ENCODE assay signal across 14 mouse cellular contexts in genomic region chr14:29029107-29029469, GRCm38 (mm10). TPM values are rescaled to one million over a fixed set of nuclear protein-coding genes. Genes with fewer than 3 reads are reported as not detected.
DNase-seq lines count a peak whose midpoint lies in the region; ATAC-seq lines count a peak whose summit lies in the region.
"Had no signal": no experiment of that assay in that cellular context is flagged by ENCODE, and none has a peak within 500 bp of the region (broad histone marks: within the 10 kb centered on the region; RNA-seq: fewer than 3 reads in every experiment).

No protein-coding gene starts in this region.

- WGBS in forebrain, embryonic 15.5 days = 59% methylated on average over 2 of the region's 2 CpGs
- WGBS in forebrain, embryonic 10.5 days = 66% methylated on average over 2 of the region's 2 CpGs
- WGBS in hindbrain, embryonic 12.5 days = 38% methylated on average over 2 of the region's 2 CpGs
- 34% methylated on average over 2 of the region's 2 CpGs for WGBS in midbrain, embryonic 13.5 days

- no peak overlapping the region for H3K9ac ChIP-seq in forebrain, embryonic 15.5 days (replicated peaks)
- H3K9ac ChIP-seq in hindbrain, embryonic 12.5 days = no peak overlapping the region
- H3K9ac ChIP-seq in midbrain, embryonic 13.5 days (replicated peaks) = no peak overlapping the region

- no peaks in the 10 kb centered on the region for H3K9me3 ChIP-seq in forebrain, embryonic 15.5 days
- no peaks in the 10 kb centered on the region for H3K9me3 ChIP-seq in forebrain, embryonic 10.5 days
- no peaks in the 10 kb centered on the region for H3K9me3 ChIP-seq in hindbrain, embryonic 12.5 days (replicated peaks)
- H3K9me3 ChIP-seq in midbrain, embryonic 13.5 days = no peaks in the 10 kb centered on the region

- H3K36me3 ChIP-seq in forebrain, embryonic 15.5 days = no peaks in the 10 kb centered on the region
- H3K36me3 ChIP-seq in forebrain, embryonic 10.5 days (replicated peaks) = no peaks in the 10 kb centered on the region
- no peaks in the 10 kb centered on the region for H3K36me3 ChIP-seq in hindbrain, embryonic 12.5 days
- no peaks in the 10 kb centered on the region for H3K36me3 ChIP-seq in midbrain, embryonic 13.5 days

- no peaks in the 10 kb centered on the region for H3K27me3 ChIP-seq in forebrain, embryonic 15.5 days
- peaks cover 32% of the 10 kb centered on the region; the same call in 1 of the 2 replicates for H3K27me3 ChIP-seq in forebrain, embryonic 10.5 days (ENCODE audit: poor library complexity, severe bottlenecking)
- no peaks in the 10 kb centered on the region for H3K27me3 ChIP-seq in hindbrain, embryonic 12.5 days
- no peaks in the 10 kb centered on the region for H3K27me3 ChIP-seq in midbrain, embryonic 13.5 days

- H3K27ac ChIP-seq in forebrain, embryonic 15.5 days (replicated peaks) = peak overlapping the region; percentile 80
- no peak overlapping the region for H3K27ac ChIP-seq in forebrain, embryonic 10.5 days
- peak overlapping the region; percentile 62; the same call in 1 of the 2 replicates for H3K27ac ChIP-seq in hindbrain, embryonic 12.5 days
- no peak overlapping the region for H3K27ac ChIP-seq in midbrain, embryonic 13.5 days
- H3K27ac ChIP-seq: kidney, postnatal 0 days had no signal

- no peak overlapping the region for H3K4me3 ChIP-seq in forebrain, embryonic 15.5 days
- H3K4me3 ChIP-seq in forebrain, embryonic 10.5 days = no peak overlapping the region
- H3K4me3 ChIP-seq in hindbrain, embryonic 12.5 days = no peak overlapping the region
- H3K4me3 ChIP-seq in midbrain, embryonic 13.5 days (replicated peaks) = no peak overlapping the region

- no peak overlapping the region for H3K4me2 ChIP-seq in forebrain, embryonic 15.5 days (replicated peaks)
- no peak overlapping the region for H3K4me2 ChIP-seq in hindbrain, embryonic 12.5 days (replicated peaks)
- H3K4me2 ChIP-seq in midbrain, embryonic 13.5 days (replicated peaks) = no peak overlapping the region

- DNase-seq in forebrain, embryonic 10.5 days (ENCODE audit: extremely low spot score, low spot score) = no peak
- peak; percentile 67 for DNase-seq in embryo, embryonic 11 days
- no peak for DNase-seq in spleen, adult 18-20 months
- DNase-seq in MN1 (ENCODE audit: low spot score) = no peak
- no peak for DNase-seq in kidney, adult 8-10 months
- DNase-seq: adrenal gland, postnatal 10 days; cerebellum, adult 2 months; heart, postnatal 10 days; right cerebral cortex, postnatal 14 days had no signal

- peaks cover 31% of the 10 kb centered on the region for H3K4me1 ChIP-seq in forebrain, embryonic 15.5 days
- peaks cover 19% of the 10 kb centered on the region; the same call in 1 of the 2 replicates for H3K4me1 ChIP-seq in forebrain, embryonic 10.5 days
- H3K4me1 ChIP-seq in hindbrain, embryonic 12.5 days = peaks cover 22% of the 10 kb centered on the region
- peaks cover 36% of the 10 kb centered on the region for H3K4me1 ChIP-seq in midbrain, embryonic 13.5 days (replicated peaks)

- ATAC-seq in forebrain, embryonic 15.5 days (replicated peaks) = peak; percentile 68
- peak; percentile 63 for ATAC-seq in hindbrain, embryonic 12.5 days (ENCODE audit: low FRiP score)
- peak; percentile 63; the same call in 1 of the 2 replicates for ATAC-seq in midbrain, embryonic 13.5 days

RNA-seq across cellular contexts. Expression of gene Lrtm1, which starts 11.1 kb away (rescaled TPM):
- 0.18 and 0.33 TPM in 2 replicates for polyA plus RNA-seq in forebrain, embryonic 15.5 days (2015; fragmentation: Nextera tagmentation; extraction: Ambion mirVana)
- 0.76 and 1.3 TPM in 2 replicates for polyA plus RNA-seq in forebrain, embryonic 10.5 days (2016; fragmentation: Nextera tagmentation; extraction: Ambion mirVana)
- polyA plus RNA-seq in hindbrain, embryonic 12.5 days (2016; fragmentation: Nextera tagmentation; extraction: Ambion mirVana) = 0.49 and 0.86 TPM in 2 replicates
- 0.19 and 0.41 TPM in 2 replicates for polyA plus RNA-seq in midbrain, embryonic 13.5 days (2015; fragmentation: Nextera tagmentation; extraction: Ambion mirVana)
- polyA plus RNA-seq: cerebellum, adult 2 months; stomach, embryonic 14.5 days had no signal

Comparison
In these comparisons a context has a peak if more than half of its experiments do, and no peak if none do; other contexts are left out.
1. H3K27ac ChIP-seq: peak in forebrain, embryonic 15.5 days (single experiment) and hindbrain, embryonic 12.5 days (single experiment); none in forebrain, embryonic 10.5 days (single experiment) and midbrain, embryonic 13.5 days (single experiment).
2. Peak in every context shown above with its lines, with median percentiles within 50 percentile points of each other: ATAC-seq.